Mouse (Mus musculus) gastrocnemius, postnatal 4 days (tissue): ENCODE data around the gene Gm1140. TPM values are rescaled to one million over a fixed set of nuclear protein-coding genes. Genes with fewer than 3 reads are reported as not detected.
"Not testable (repeated sequence)": the region's sequence is repeated elsewhere in the genome, so short reads cannot be mapped to it uniquely, and the experiment has no call there.

ENCODE experiments used
- DNase-seq, 2 experiments: peaks; one replicate each; pipeline ENCODE4 v3.0.0; 2021 to 2022; ENCODE audit warnings: low spot score in 2 of 2, mixed read lengths in 2 of 2
- long read RNA-seq, 2 experiments: library from polyadenylated mRNA; stranded (forward); transcript quantifications; one replicate each; pipeline ENCODE4 v2.0.0; 2021
- total RNA-seq, 2 experiments: library from RNA; stranded (reverse); gene quantifications; 2 replicates each; pipeline ENCODE4 v1.2.3; 2021

Gene Gm1140
- total RNA-seq: not detected
- long read RNA-seq, experiment 1: 0 reads
- long read RNA-seq, experiment 2: 0 reads

DNA sequence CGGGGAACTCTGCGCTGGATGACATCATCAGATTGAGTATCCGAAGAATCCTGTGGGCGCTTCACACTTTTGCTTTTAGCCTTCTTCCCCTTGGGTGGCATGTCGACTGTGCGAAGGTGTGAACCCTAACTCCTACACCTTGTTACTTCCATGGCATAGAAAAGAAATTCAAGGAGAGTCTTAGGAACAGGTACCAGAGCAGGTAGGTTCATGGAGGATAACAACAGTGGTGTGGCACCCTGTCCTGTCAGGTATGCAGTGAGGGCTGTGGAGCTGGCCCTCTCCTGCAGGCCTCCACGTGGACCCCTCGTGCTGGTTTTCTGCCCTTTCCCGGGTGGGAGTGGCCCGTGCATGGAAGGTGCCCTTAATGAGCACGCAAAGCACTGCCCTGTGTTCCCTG lies at the start of gene Gm1140:
TSS of gene Gm1140 (minus strand) at position 101 of the 400 bp plus-strand sequence.
- DNase-seq: not testable (repeated sequence)

- not testable (repeated sequence) for DNase-seq
These were observed 2.0 kb upstream of the Gm1140 start, which contains the start of gene Gm14692 for GRCm38 (mm10) chrX:67695398-67695797. TSS of gene Gm14692 (plus strand) at chrX:67695698.

Other genes starting within 250 kb of the Gm1140 start
- not detected for gene Gm14692, start 2.1 kb upstream of the Gm1140 start, total RNA-seq
- gene 4933436I01Rik, start 227.9 kb upstream of the Gm1140 start, total RNA-seq: not detected